Mouse (Mus musculus) ES-E14 (cell line): ENCODE measurements at regions not wholly inside any gene's neighbourhood (a gene's known extent, or its start where the extent isn't known, plus 50 kb on each side); places are given as distances from the start of the nearest gene placed in this dataset.

Experiments
- ZC3H11A ChIP-seq: IDR thresholded peaks from 2 replicates; pipeline ENCODE4 v1.6.1; 2012; ENCODE audit warnings: low read depth, mild to moderate bottlenecking, inconsistent platforms, low read length, borderline replicate concordance
- ZNF384 ChIP-seq: IDR thresholded peaks from 2 replicates; pipeline ENCODE4 v1.6.1; 2012; ENCODE audit warnings: low read depth, low read length, inconsistent platforms

DNA sequence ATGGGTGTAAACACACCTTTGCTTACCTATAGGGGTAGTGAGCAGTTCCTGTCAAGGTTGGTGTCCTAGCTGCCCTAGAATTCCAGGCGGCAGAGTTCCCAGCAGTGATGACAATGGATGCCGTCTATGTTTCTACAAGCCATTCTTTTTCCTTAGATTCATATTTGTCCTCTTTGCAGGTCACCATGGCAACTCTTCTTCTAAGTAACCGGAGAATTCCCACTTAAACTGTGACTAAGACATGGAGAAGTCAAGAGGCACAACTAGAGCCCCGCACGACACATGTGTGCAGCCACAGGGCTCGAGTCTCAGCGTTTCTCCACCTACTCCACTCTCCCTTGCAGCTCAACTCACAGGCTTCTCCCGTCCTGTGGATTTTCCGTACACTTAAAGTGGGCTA lies 381.5 kb upstream of the Kcnab2 start:
- no peak for TF ChIP-seq ZC3H11A
- no peak for TF ChIP-seq ZNF384
